ENCODE assay signal across 21 mouse cellular contexts in the genomic region with DNA sequence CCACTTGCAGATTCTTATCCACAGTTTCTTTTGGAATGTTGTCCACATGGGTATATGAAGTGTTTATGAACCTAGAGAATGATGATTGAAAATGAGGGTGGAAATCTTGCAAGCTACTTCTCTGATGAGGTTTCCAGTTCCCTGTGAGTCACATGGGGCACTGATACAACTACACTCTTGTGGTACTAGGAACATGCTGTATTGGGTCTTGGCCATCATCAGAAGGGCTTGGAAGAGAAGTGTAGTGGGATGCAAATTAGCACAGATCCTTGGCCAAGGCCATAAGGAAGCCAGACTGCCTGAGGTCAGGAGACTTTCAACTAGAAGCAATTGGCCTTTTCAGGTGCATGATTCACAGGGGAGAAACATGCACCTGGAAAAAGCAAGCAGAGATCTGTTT.
DNase-seq lines count a peak whose midpoint lies in the region; ATAC-seq and TF ChIP-seq lines count a peak whose summit lies in the region.
"Had no signal": no experiment of that assay in that cellular context is flagged by ENCODE, and none has a peak within 500 bp of the region (broad histone marks: within the 10 kb centered on the region; RNA-seq: fewer than 3 reads in every experiment).

No protein-coding gene starts in this region.

- DNase-seq in limb, embryonic 10.5 days (ENCODE audit: low spot score), result no peak
- DNase-seq in limb, embryonic 14.5 days (ENCODE audit: low spot score), result no peak
- no peak for DNase-seq in adrenal gland, adult 8-10 months
- DNase-seq: adrenal gland, adult 2 months; adrenal gland, postnatal 10 days; adrenal gland, postnatal 14 days; adrenal gland, postnatal 25 days; adrenal gland, postnatal 36 days; B cell, adult 2 months; cerebellum, adult 11 months; cerebellum, adult 11-12 months; cerebellum, adult 18-20 months; cerebellum, adult 2 months had no signal

- ATAC-seq in limb, embryonic 13.5 days (ENCODE audit: low FRiP score, low read depth), result peak; percentile 73
- ATAC-seq in limb, embryonic 14.5 days (ENCODE audit: low FRiP score, low read depth), result peak; percentile 67; the same call in 1 of the 2 replicates
- 0 out of 2 replicates have a peak, but pooled peaks have one; percentile 35 for ATAC-seq in limb, embryonic 15.5 days (ENCODE audit: insufficient number of reproducible peaks, low FRiP score, low TSS enrichment, low read depth)
- ATAC-seq in megakaryocyte, adult 5-6 weeks (ENCODE audit: poor library complexity, severe bottlenecking), result no peak
- ATAC-seq: activated CD4-positive, CD25-positive, alpha-beta regulatory T cell, adult 4 months; CD4-positive, CD25-positive, alpha-beta regulatory T cell, adult 4 months; Patski had no signal

- no peaks in the 10 kb centered on the region for H3K27me3 ChIP-seq in limb, embryonic 13.5 days
- no peaks in the 10 kb centered on the region for H3K27me3 ChIP-seq in limb, embryonic 10.5 days (ENCODE audit: low read depth, poor library complexity, severe bottlenecking)
- no peaks in the 10 kb centered on the region for H3K27me3 ChIP-seq in limb, embryonic 14.5 days (ENCODE audit: control insufficient read depth, insufficient read depth, low read length)
- H3K27me3 ChIP-seq in limb, embryonic 15.5 days, result no peaks in the 10 kb centered on the region
- H3K27me3 ChIP-seq: CH12.LX had no signal

- H3K4me1 ChIP-seq in limb, embryonic 13.5 days, result no peaks in the 10 kb centered on the region
- no peaks in the 10 kb centered on the region for H3K4me1 ChIP-seq in limb, embryonic 10.5 days
- H3K4me1 ChIP-seq in limb, embryonic 14.5 days (ENCODE audit: control insufficient read depth, insufficient read depth, low read length), result no peaks in the 10 kb centered on the region
- H3K4me1 ChIP-seq in limb, embryonic 15.5 days, result no peaks in the 10 kb centered on the region

- no peak overlapping the region for H3K9ac ChIP-seq in limb, embryonic 13.5 days
- no peak overlapping the region for H3K9ac ChIP-seq in limb, embryonic 14.5 days (ENCODE audit: low read depth, low read length, severe bottlenecking)
- no peak overlapping the region for H3K9ac ChIP-seq in limb, embryonic 15.5 days

- no peak overlapping the region for H3K27ac ChIP-seq in limb, embryonic 13.5 days
- no peak overlapping the region for H3K27ac ChIP-seq in limb, embryonic 10.5 days
- no peak overlapping the region for H3K27ac ChIP-seq in limb, embryonic 14.5 days (replicated peaks; ENCODE audit: low read depth, low read length)
- no peak overlapping the region for H3K27ac ChIP-seq in limb, embryonic 15.5 days

- H3K4me3 ChIP-seq in limb, embryonic 13.5 days, result no peak overlapping the region
- H3K4me3 ChIP-seq in limb, embryonic 10.5 days, result no peak overlapping the region
- no peak overlapping the region for H3K4me3 ChIP-seq in limb, embryonic 14.5 days (replicated peaks; ENCODE audit: low read length)
- no peak overlapping the region for H3K4me3 ChIP-seq in limb, embryonic 15.5 days

- no peak for TF ChIP-seq POLR2A in limb, embryonic 14.5 days (IDR thresholded peaks at IDR 0.05; ENCODE audit: borderline replicate concordance, extremely low read depth, insufficient read depth, insufficient read length)

- no peaks in the 10 kb centered on the region for H3K36me3 ChIP-seq in limb, embryonic 13.5 days
- H3K36me3 ChIP-seq in limb, embryonic 10.5 days, result no peaks in the 10 kb centered on the region
- H3K36me3 ChIP-seq in limb, embryonic 14.5 days (ENCODE audit: control insufficient read depth, insufficient read depth, low read length), result no peaks in the 10 kb centered on the region
- no peaks in the 10 kb centered on the region for H3K36me3 ChIP-seq in limb, embryonic 15.5 days
- H3K36me3 ChIP-seq: G1E had no signal

- no peaks in the 10 kb centered on the region for H3K9me3 ChIP-seq in limb, embryonic 13.5 days
- no peaks in the 10 kb centered on the region for H3K9me3 ChIP-seq in limb, embryonic 10.5 days (replicated peaks)
- H3K9me3 ChIP-seq in limb, embryonic 14.5 days (ENCODE audit: control insufficient read depth, low read length), result no peaks in the 10 kb centered on the region
- H3K9me3 ChIP-seq in limb, embryonic 15.5 days, result no peaks in the 10 kb centered on the region
- H3K9me3 ChIP-seq: G1E had no signal

- H3K4me2 ChIP-seq in limb, embryonic 13.5 days (replicated peaks), result no peak overlapping the region
- no peak overlapping the region for H3K4me2 ChIP-seq in limb, embryonic 14.5 days (replicated peaks; ENCODE audit: low read depth, low read length, severe bottlenecking)
- no peak overlapping the region for H3K4me2 ChIP-seq in limb, embryonic 15.5 days
